Mouse (Mus musculus) midbrain, postnatal 0 days (tissue): ENCODE measurements at regions not wholly inside any gene's neighbourhood (a gene's known extent, or its start where the extent isn't known, plus 50 kb on each side); places are given as distances from the start of the nearest gene placed in this dataset.

ENCODE experiments used
- ATAC-seq: fragments of 200-750 bp; cut with Nextera tagmentation; 2 replicates; pipeline ENCODE4 v1.8.0; 2017; ENCODE audit warnings: moderate number of reproducible peaks, mild to moderate bottlenecking, moderate TSS enrichment, moderate library complexity; ENCODE audit not compliant: low FRiP score
- DNase-seq: peaks from one replicate; pipeline ENCODE4 v3.0.0-alpha.2; 2015; ENCODE audit warnings: low spot score
- H3K27ac ChIP-seq: fragments of 300-500 bp; sonication (generic); 2 replicates; pipeline ENCODE4 v1.5.1; 2014; ENCODE audit warnings: low read depth, mild to moderate bottlenecking, low read length, mixed read lengths
- H3K27me3 ChIP-seq: fragments of 300-500 bp; sonication (generic); 2 replicates; pipeline ENCODE4 v1.6.1; 2014; ENCODE audit warnings: low read length, control low read depth, mixed read lengths; ENCODE audit not compliant: insufficient read depth
- H3K36me3 ChIP-seq: fragments of 300-500 bp; sonication (generic); 2 replicates; pipeline ENCODE4 v1.6.1; 2014; ENCODE audit warnings: low read length, control low read depth, mixed read lengths; ENCODE audit not compliant: insufficient read depth
- H3K4me1 ChIP-seq: fragments of 300-500 bp; sonication (generic); 2 replicates; pipeline ENCODE4 v1.6.1; 2014; ENCODE audit warnings: mild to moderate bottlenecking, control low read depth, antibody characterized with exemption, low read length, mixed read lengths; ENCODE audit not compliant: insufficient read depth
- H3K4me2 ChIP-seq: fragments of 300-500 bp; sonication (generic); 2 replicates; pipeline ENCODE4 v1.6.1; 2014; ENCODE audit warnings: low read depth, mild to moderate bottlenecking, low read length, mixed read lengths; ENCODE audit not compliant: poor library complexity, severe bottlenecking
- H3K4me3 ChIP-seq: fragments of 300-500 bp; sonication (generic); 2 replicates; pipeline ENCODE4 v1.5.1; 2014; ENCODE audit warnings: low read depth, mild to moderate bottlenecking, low read length, moderate library complexity
- H3K9ac ChIP-seq: fragments of 300-500 bp; sonication (generic); replicated peaks from 2 replicates; pipeline ENCODE4 v1.6.1; 2014; ENCODE audit warnings: mild to moderate bottlenecking, low read length, moderate library complexity, mixed read lengths; ENCODE audit not compliant: poor library complexity, severe bottlenecking
- H3K9me3 ChIP-seq: fragments of 300-500 bp; sonication (generic); 2 replicates; pipeline ENCODE4 v1.6.1; 2016; ENCODE audit warnings: low read length, control low read depth
- CTCF ChIP-seq: IDR thresholded peaks from 2 replicates; pipeline ENCODE4 v1.5.1; 2016; ENCODE audit warnings: antibody characterized with exemption, mild to moderate bottlenecking
- WGBS: fragments of 180-500 bp; shearing (Covaris S2); extraction: QIAGEN DNeasy Blood & Tissue Kit; methylation state at CpG from one replicate; pipeline ENCODE4 v1.1.7; 2014; 5-methylcytosine and 5-hydroxymethylcytosine counted together

DNA sequence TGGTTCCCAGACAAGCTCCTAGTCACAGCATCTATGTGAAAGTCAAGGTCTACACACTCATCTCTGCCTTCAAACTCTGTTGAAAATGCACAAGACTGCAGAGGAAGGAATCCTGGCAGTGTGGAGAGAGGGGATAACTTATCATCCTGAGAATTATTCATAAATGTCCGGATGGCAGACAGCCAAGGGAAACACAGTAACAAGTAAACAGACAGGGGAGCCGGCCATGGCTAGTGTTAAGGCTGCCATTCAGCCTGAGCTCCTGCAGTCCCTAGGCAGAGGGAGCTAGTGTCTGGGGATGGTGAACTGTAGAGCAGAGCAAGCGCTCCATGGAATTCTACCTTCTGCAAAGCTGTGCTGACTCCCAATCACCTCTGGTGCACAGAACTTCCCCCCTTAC, 100.3 kb upstream of the Dazl start:
- Histone ChIP-seq H3K27me3 (no peaks in the 10 kb centered on the region), H3K27ac (no peak overlapping the region), H3K4me2 (no peak overlapping the region), H3K9me3 (no peaks in the 10 kb centered on the region), H3K9ac (no peak overlapping the region), H3K4me3 (no peak overlapping the region), H3K4me1 (no peaks in the 10 kb centered on the region), H3K36me3 (no peaks in the 10 kb centered on the region)
- DNase-seq (no peak), ATAC-seq (no peak)
- 55% methylated on average over 3 of the region's 3 CpGs for WGBS
- no peak for TF ChIP-seq CTCF

- Histone ChIP-seq H3K9ac (no peak overlapping the region), H3K4me1 (no peaks in the 10 kb centered on the region), H3K27me3 (no peaks in the 10 kb centered on the region), H3K36me3 (no peaks in the 10 kb centered on the region), H3K4me3 (no peak overlapping the region), H3K4me2 (no peak overlapping the region), H3K9me3 (no peaks in the 10 kb centered on the region), H3K27ac (no peak overlapping the region)
- no peak for TF ChIP-seq CTCF
- WGBS: 92% methylated on average over 1 of the region's 1 CpGs
- no peak for DNase-seq
- ATAC-seq: no peak
Measured at GRCm38 (mm10) chr17:50394801-50395200, 101.4 kb upstream of the Dazl start.

GRCm38 (mm10) chr17:50395669-50396068, 102.2 kb upstream of the Dazl start:
- Histone ChIP-seq H3K27me3 (no peaks in the 10 kb centered on the region), H3K4me2 (no peak overlapping the region), H3K36me3 (no peaks in the 10 kb centered on the region), H3K9ac (no peak overlapping the region), H3K27ac (no peak overlapping the region), H3K4me1 (no peaks in the 10 kb centered on the region), H3K4me3 (no peak overlapping the region), H3K9me3 (no peaks in the 10 kb centered on the region)
- TF ChIP-seq CTCF: no peak
- 95% methylated on average over 11 of the region's 11 CpGs for WGBS
- ATAC-seq (no peak), DNase-seq (no peak)

- ATAC-seq (no peak), DNase-seq (no peak)
- Histone ChIP-seq H3K4me2 (no peak overlapping the region), H3K4me1 (no peaks in the 10 kb centered on the region), H3K9ac (no peak overlapping the region), H3K9me3 (no peaks in the 10 kb centered on the region), H3K27ac (no peak overlapping the region), H3K4me3 (no peak overlapping the region), H3K36me3 (no peaks in the 10 kb centered on the region), H3K27me3 (no peaks in the 10 kb centered on the region)
- whole genome bisulfite sequencing: 79% methylated on average over 4 of the region's 4 CpGs
- no peak for TF ChIP-seq CTCF
Measured at GRCm38 (mm10) chr17:50397324-50397723, 103.9 kb upstream of the Dazl start.

DNA sequence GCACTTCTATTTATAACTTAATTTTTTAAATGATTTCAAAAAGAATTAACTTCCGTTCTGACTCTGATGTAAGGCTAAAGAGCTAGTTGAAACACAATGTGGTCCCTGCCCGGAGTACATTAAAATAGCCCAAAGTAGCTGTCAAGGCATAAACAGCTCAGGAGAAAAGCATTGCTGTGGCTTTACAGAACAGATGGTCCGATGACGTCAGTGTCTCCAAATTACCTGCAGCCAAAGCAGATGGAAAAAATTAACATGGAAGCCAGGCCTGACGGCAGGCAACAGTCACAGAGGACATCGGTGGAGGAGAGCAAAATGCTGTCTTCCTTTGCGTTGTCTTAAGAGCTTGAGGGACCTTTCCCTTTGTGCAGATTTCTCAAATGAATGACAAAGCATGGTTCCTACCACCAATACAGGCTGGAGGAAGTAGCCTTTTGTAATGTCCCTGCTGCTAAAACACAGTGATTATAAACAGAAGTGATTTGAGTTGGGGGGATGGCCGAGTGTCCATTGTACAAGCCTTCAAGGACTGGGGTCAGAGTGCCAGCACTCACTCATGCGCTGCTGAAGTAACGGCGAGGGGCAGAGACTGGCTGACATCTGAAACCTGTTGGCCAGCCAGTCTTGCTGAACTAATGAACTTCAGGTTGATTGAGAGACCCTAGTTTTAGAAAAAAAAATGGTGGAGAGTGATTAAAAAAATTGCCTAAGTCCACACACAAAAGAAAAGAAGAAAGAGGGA, 101.8 kb upstream of the Plcl2 start:
- no peak for TF ChIP-seq CTCF
- WGBS: 63% methylated on average over 11 of the region's 11 CpGs
- ATAC-seq: no peak
- Histone ChIP-seq H3K4me3 (no peak overlapping the region), H3K9ac (no peak overlapping the region), H3K4me1 (no peaks in the 10 kb centered on the region), H3K27me3 (no peaks in the 10 kb centered on the region), H3K27ac (no peak overlapping the region), H3K9me3 (no peaks in the 10 kb centered on the region), H3K36me3 (no peaks in the 10 kb centered on the region), H3K4me2 (no peak overlapping the region)
- peak; percentile 80 for DNase-seq

- TF ChIP-seq CTCF: no peak
- Histone ChIP-seq H3K27ac (no peak overlapping the region), H3K4me2 (no peak overlapping the region), H3K27me3 (no peaks in the 10 kb centered on the region), H3K4me3 (no peak overlapping the region), H3K36me3 (no peaks in the 10 kb centered on the region), H3K9me3 (no peaks in the 10 kb centered on the region), H3K9ac (no peak overlapping the region), H3K4me1 (no peaks in the 10 kb centered on the region)
- ATAC-seq (no peak), DNase-seq (no peak)
- WGBS: 87% methylated on average over 10 of the region's 10 CpGs
Measured at GRCm38 (mm10) chr17:50408581-50408980, 100.6 kb upstream of the Plcl2 start.
